Comparison of ENCODE assay signal across 13 mouse cellular contexts in genomic region chr11:101287306-101287705, GRCm38 (mm10). TPM values are rescaled to one million over a fixed set of nuclear protein-coding genes. Genes with fewer than 3 reads are reported as not detected.
DNase-seq lines count a peak whose midpoint lies in the region; ATAC-seq and TF ChIP-seq lines count a peak whose summit lies in the region.
"Had no signal": no experiment of that assay in that cellular context is flagged by ENCODE, and none has a peak within 500 bp of the region (broad histone marks: within the 10 kb centered on the region; RNA-seq: fewer than 3 reads in every experiment).

No protein-coding gene starts in this region.

- intact Hi-C loops in gastrocnemius, adult 2 months (cut with DNase I): no loop called here

- H3K4me3 ChIP-seq in gastrocnemius, adult 2 months: no peak overlapping the region

- TF ChIP-seq CTCF in gastrocnemius, adult 2 months (IDR thresholded peaks at IDR 0.05): no peak

- no peak overlapping the region for H3K27ac ChIP-seq in gastrocnemius, adult 2 months
- H3K27ac ChIP-seq: liver, embryonic 14.5 days had no signal

- peak; percentile 32 for DNase-seq in layer of hippocampus, adult 11-12 months (ENCODE audit: low spot score)
- DNase-seq in layer of hippocampus, postnatal 10 days (ENCODE audit: low spot score in 2 of 2): no peak
- peak; percentile 81 for DNase-seq in NIH3T3 (ENCODE audit: low read depth)
- peak; percentile 60 for DNase-seq in fibroblast of lung, adult 2 months (ENCODE audit: low read depth)
- no peak for DNase-seq in right cerebral cortex, postnatal 36 days (ENCODE audit: low spot score in 2 of 2)
- no peak for DNase-seq in kidney, postnatal 4 days
- no peak for DNase-seq in gastrocnemius, adult 2 months
- DNase-seq: cerebellum, adult 8-10 months; thymus, postnatal 14 days had no signal

- ATAC-seq in megakaryocyte, adult 5-6 weeks (ENCODE audit: poor library complexity, severe bottlenecking): peak; percentile 73
- ATAC-seq: intestine, postnatal 0 days had no signal

RNA-seq across cellular contexts. Expression of gene Coa3, which starts 8.4 kb away (rescaled TPM):
- total RNA-seq in layer of hippocampus, postnatal 10 days (2021): 10 to 100 TPM; 92.7 to 93.1 TPM
- 69.8 and 71.2 TPM in 2 replicates for total RNA-seq in megakaryocyte, adult 5-6 weeks (2015)
- 23.2 and 33.6 TPM in 2 replicates for total RNA-seq in megakaryocyte, adult 5-6 weeks (2017)
- total RNA-seq in gastrocnemius, adult 2 months (2021): 10 to 100 TPM; 63.0 to 87.7 TPM

RNA-seq across cellular contexts. Expression of gene Cntd1, which starts 8.5 kb away (rescaled TPM):
- under 1 TPM; 0.37 to 0.56 TPM for total RNA-seq in layer of hippocampus, postnatal 10 days (2021)
- 1.2 and 1.6 TPM in 2 replicates for total RNA-seq in megakaryocyte, adult 5-6 weeks (2015)
- total RNA-seq in megakaryocyte, adult 5-6 weeks (2017): 1.7 TPM in 2 replicates
- under 1 TPM; 0.20 to 0.36 TPM for total RNA-seq in gastrocnemius, adult 2 months (2021)
- total RNA-seq: midbrain, postnatal 0 days had no signal

RNA-seq across cellular contexts. Expression of gene Becn1, which starts 14.8 kb away (rescaled TPM):
- total RNA-seq in layer of hippocampus, postnatal 10 days (2021): 100 to 1,000 TPM; 173 to 195 TPM
- total RNA-seq in megakaryocyte, adult 5-6 weeks (2015): 62.2 and 68.0 TPM in 2 replicates
- 129 and 168 TPM in 2 replicates for total RNA-seq in megakaryocyte, adult 5-6 weeks (2017)
- 10 to 100 TPM; 79.6 to 85.8 TPM for total RNA-seq in gastrocnemius, adult 2 months (2021)

RNA-seq across cellular contexts. Expression of gene Wnk4, which starts 26.9 kb away (rescaled TPM):
- total RNA-seq in layer of hippocampus, postnatal 10 days (2021): 1 to 10 TPM; 3.4 to 4.5 TPM
- 0.27 TPM in 1 of 2 replicates, not detected in the other for total RNA-seq in megakaryocyte, adult 5-6 weeks (2015)
- 0.15 TPM in 1 of 2 replicates, not detected in the other for total RNA-seq in megakaryocyte, adult 5-6 weeks (2017)
- under 1 TPM; 0.08 to 0.22 TPM for total RNA-seq in gastrocnemius, adult 2 months (2021)

RNA-seq across cellular contexts. Expression of gene Psme3, which starts 28.7 kb away (rescaled TPM):
- 100 to 1,000 TPM in 1 of 2 experiments, 10 to 100 TPM in 1; 96.6 to 106 TPM for total RNA-seq in layer of hippocampus, postnatal 10 days (2021)
- total RNA-seq in megakaryocyte, adult 5-6 weeks (2015): 90.6 and 116 TPM in 2 replicates
- total RNA-seq in megakaryocyte, adult 5-6 weeks (2017): 62.1 and 91.5 TPM in 2 replicates
- total RNA-seq in gastrocnemius, adult 2 months (2021): 10 to 100 TPM; 70.0 to 71.6 TPM

Comparison
In these comparisons a context has a peak if more than half of its experiments do, and no peak if none do; other contexts are left out.
1. DNase-seq: peak in layer of hippocampus, adult 11-12 months (single experiment), NIH3T3 (single experiment) and fibroblast of lung, adult 2 months (single experiment); none in layer of hippocampus, postnatal 10 days (0 of 2), right cerebral cortex, postnatal 36 days (0 of 2), kidney, postnatal 4 days (0 of 2) and gastrocnemius, adult 2 months (single experiment).